Mouse (Mus musculus) thymus, adult 2 months (tissue): ENCODE results near the gene Me1. TPM values are rescaled to one million over a fixed set of nuclear protein-coding genes. Genes with fewer than 3 reads are reported as not detected.

Source experiments
- DNase-seq: peaks from one replicate; pipeline ENCODE4 v3.0.0; 2021
- H3K27ac ChIP-seq: fragments of 200-500 bp; 2 replicates; pipeline ENCODE4 v1.5.1; 2012; ENCODE audit warnings: low read length, control low read depth; ENCODE audit not compliant: control insufficient read depth, insufficient read depth
- H3K27me3 ChIP-seq: fragments of 200-500 bp; 2 replicates; pipeline ENCODE4 v1.6.1; 2012; ENCODE audit warnings: mild to moderate bottlenecking, low read length, moderate library complexity, mixed read lengths; ENCODE audit not compliant: control insufficient read depth, insufficient read depth
- H3K36me3 ChIP-seq: fragments of 200-500 bp; 2 replicates; pipeline ENCODE4 v1.6.1; 2012; ENCODE audit warnings: mild to moderate bottlenecking, low read length, moderate library complexity; ENCODE audit not compliant: control insufficient read depth, insufficient read depth
- H3K4me1 ChIP-seq: fragments of 200-500 bp; replicated peaks from 2 replicates; pipeline ENCODE4 v1.6.1; 2012; ENCODE audit warnings: low read length; ENCODE audit not compliant: control insufficient read depth, insufficient read depth
- H3K4me3 ChIP-seq: fragments of 200-500 bp; 2 replicates; pipeline ENCODE4 v1.5.1; 2012; ENCODE audit warnings: mild to moderate bottlenecking, low read length, control low read depth, moderate library complexity; ENCODE audit not compliant: control insufficient read depth, insufficient read depth
- CTCF ChIP-seq: fragments of 200-500 bp; IDR thresholded peaks from 2 replicates; pipeline ENCODE4 v1.5.1; 2012; ENCODE audit warnings: mild to moderate bottlenecking, control low read depth, low read length, moderate library complexity, borderline replicate concordance; ENCODE audit not compliant: control insufficient read depth, poor library complexity, insufficient read depth; ENCODE audit errors: extremely low read depth
- POLR2A ChIP-seq: fragments of 200-500 bp; IDR thresholded peaks from 2 replicates; pipeline ENCODE4 v1.6.1; 2012; ENCODE audit warnings: mild to moderate bottlenecking, low read length, control low read depth, moderate library complexity; ENCODE audit not compliant: control insufficient read depth, poor library complexity, insufficient read depth; ENCODE audit errors: extremely low read depth
- WGBS: fragments of 180-500 bp; shearing (Covaris S2); methylation state at CpG from one replicate; pipeline ENCODE4 v1.1.7; 2018; 5-methylcytosine and 5-hydroxymethylcytosine counted together
- polyA plus RNA-seq: library from polyadenylated mRNA; depleted of rRNA; stranded (reverse); fragments of >200 nt; gene quantifications from 2 replicates; pipeline ENCODE4 v1.2.3, GENCODE M21; 2012

The Me1 gene
- polyA plus RNA-seq, 1 experiment = 24.6 TPM

GRCm38 (mm10) chr9:86572196-86572595 lies 123.6 kb downstream of the Me1 start:
- Histone ChIP-seq H3K27ac (no peak overlapping the region), H3K4me3 (peak overlapping the region; percentile 84), H3K4me1 (peaks cover 10% of the 10 kb centered on the region), H3K36me3 (no peaks in the 10 kb centered on the region), H3K27me3 (no peaks in the 10 kb centered on the region)
- no peak for DNase-seq
- TF ChIP-seq POLR2A (no peak), CTCF (no peak)
- 2% methylated on average over 25 of the region's 25 CpGs for WGBS

GRCm38 (mm10) chr9:86571540-86572135 lies 124.1 kb downstream of the Me1 start, which contains the start of the genes Pgm3 and Rwdd2a:
TSS of gene Pgm3 (minus strand) at chr9:86571842.
TSS of gene Rwdd2a (plus strand) at chr9:86571991.
- H3K36me3 ChIP-seq = no peaks in the 10 kb centered on the region

GRCm38 (mm10) chr9:86570946-86571345 lies 124.8 kb downstream of the Me1 start:
- H3K27me3 ChIP-seq = no peaks in the 10 kb centered on the region
- DNase-seq = no peak
- WGBS = 36% methylated on average over 8 of the region's 8 CpGs
- H3K27ac ChIP-seq = no peak overlapping the region
- no peak overlapping the region for H3K4me3 ChIP-seq
- no peak for TF ChIP-seq CTCF
- TF ChIP-seq POLR2A = no peak
- H3K4me1 ChIP-seq = peaks cover 10% of the 10 kb centered on the region
- H3K36me3 ChIP-seq = no peaks in the 10 kb centered on the region

More at GRCm38 (mm10) chr9:86571540-86572135, 124.1 kb downstream of the Me1 start, which contains the start of the genes Pgm3 and Rwdd2a:
- no peak within 1 kb of the TSS for H3K27ac ChIP-seq
- H3K4me3 ChIP-seq = peak within 1 kb of the TSS; percentile 84
- WGBS = under 1% methylated on average over 59 of the region's 59 CpGs
- DNase-seq = peak; percentile 96
- H3K27me3 ChIP-seq = no peaks in the 10 kb centered on the region
- TF ChIP-seq POLR2A (peak; percentile 61), CTCF (no peak)
- H3K4me1 ChIP-seq = peaks cover 10% of the 10 kb centered on the region

GRCm38 (mm10) chr9:86570261-86570890 lies 125.4 kb downstream of the Me1 start:
- no peaks in the 10 kb centered on the region for H3K27me3 ChIP-seq
- DNase-seq = no peak
- no peak overlapping the region for H3K4me3 ChIP-seq
- WGBS = 94% methylated on average over 10 of the region's 10 CpGs
- no peak overlapping the region for H3K27ac ChIP-seq
- TF ChIP-seq CTCF (no peak), POLR2A (no peak)
- peaks cover 10% of the 10 kb centered on the region for H3K4me1 ChIP-seq
- H3K36me3 ChIP-seq = no peaks in the 10 kb centered on the region

GRCm38 (mm10) chr9:86569314-86569910 lies 126.3 kb downstream of the Me1 start:
- Histone ChIP-seq H3K36me3 (0 out of 2 replicates have a peak, but pooled peaks cover 3% of the 10 kb centered on the region), H3K27ac (no peak overlapping the region), H3K4me1 (peaks cover 10% of the 10 kb centered on the region), H3K4me3 (no peak overlapping the region), H3K27me3 (no peaks in the 10 kb centered on the region)
- DNase-seq = no peak
- no peak for TF ChIP-seq CTCF
- no peak for TF ChIP-seq POLR2A
- 89% methylated on average over 3 of the region's 3 CpGs for WGBS

GRCm38 (mm10) chr9:86560543-86560942 lies 135.2 kb downstream of the Me1 start:
- no peak for DNase-seq
- TF ChIP-seq POLR2A = no peak
- TF ChIP-seq CTCF = no peak
- Histone ChIP-seq H3K27me3 (no peaks in the 10 kb centered on the region), H3K36me3 (peaks cover 17% of the 10 kb centered on the region), H3K4me1 (no peaks in the 10 kb centered on the region), H3K4me3 (no peak overlapping the region), H3K27ac (no peak overlapping the region)
- 84% methylated on average over 3 of the region's 3 CpGs for WGBS
